In the genomic region with DNA sequence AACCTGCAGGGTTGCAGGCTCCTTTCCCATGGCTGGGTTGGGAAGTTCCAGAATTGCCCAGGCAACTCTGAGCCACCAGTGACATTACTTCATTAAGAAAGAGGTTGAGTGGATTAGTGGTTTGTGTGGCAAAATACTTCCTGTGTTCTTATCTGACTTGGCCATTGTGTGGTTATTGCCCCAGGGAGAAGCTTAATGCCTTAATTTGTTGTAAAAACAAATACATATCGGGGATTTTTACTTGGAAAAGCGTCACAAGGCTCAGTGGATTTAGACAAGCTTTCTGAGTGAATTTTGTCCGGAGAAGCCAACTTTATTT, we compare ENCODE assay signal across 30 mouse cellular contexts.
DNase-seq lines count a peak whose midpoint lies in the region; ATAC-seq and TF ChIP-seq lines count a peak whose summit lies in the region.
"Had no signal": no experiment of that assay in that cellular context is flagged by ENCODE, and none has a peak within 500 bp of the region (broad histone marks: within the 10 kb centered on the region; RNA-seq: fewer than 3 reads in every experiment).

No protein-coding gene starts in this region.

- H3K36me3 ChIP-seq in myocyte (ENCODE audit: control insufficient read depth, insufficient read depth) = no peaks in the 10 kb centered on the region
- H3K36me3 ChIP-seq in hindbrain, embryonic 11.5 days (ENCODE audit: control insufficient read depth, insufficient read depth, low read length) = no peaks in the 10 kb centered on the region
- H3K36me3 ChIP-seq in midbrain, embryonic 11.5 days (ENCODE audit: control insufficient read depth, insufficient read depth, low read length) = no peaks in the 10 kb centered on the region
- H3K36me3 ChIP-seq: embryonic facial prominence, embryonic 15.5 days; forebrain, embryonic 15.5 days; heart, embryonic 13.5 days; hindbrain, embryonic 13.5 days; limb, embryonic 10.5 days; liver, embryonic 15.5 days; lung, embryonic 15.5 days; midbrain, embryonic 13.5 days; neural tube, embryonic 12.5 days had no signal

- TF ChIP-seq POLR2A in myocyte (IDR thresholded peaks at IDR 0.05; ENCODE audit: insufficient read length, low read depth) = no peak

- peak overlapping the region; percentile 3 for H3K4me2 ChIP-seq in myocyte (ENCODE audit: low read depth)
- no peak overlapping the region for H3K4me2 ChIP-seq in hindbrain, embryonic 11.5 days (replicated peaks; ENCODE audit: low read depth, low read length)
- no peak overlapping the region for H3K4me2 ChIP-seq in midbrain, embryonic 11.5 days
- H3K4me2 ChIP-seq: embryonic facial prominence, embryonic 15.5 days; forebrain, embryonic 15.5 days; heart, embryonic 13.5 days; hindbrain, embryonic 13.5 days; liver, embryonic 15.5 days; lung, embryonic 15.5 days; midbrain, embryonic 13.5 days; neural tube, embryonic 12.5 days had no signal

- 81% methylated on average over 3 of the region's 3 CpGs for WGBS in hindbrain, embryonic 11.5 days
- 74% methylated on average over 3 of the region's 3 CpGs for WGBS in midbrain, embryonic 11.5 days

- H3K4me3 ChIP-seq in myocyte = no peak overlapping the region
- H3K4me3 ChIP-seq in hindbrain, embryonic 11.5 days (ENCODE audit: low read depth, low read length) = no peak overlapping the region
- H3K4me3 ChIP-seq in midbrain, embryonic 11.5 days (ENCODE audit: low read depth, low read length) = no peak overlapping the region
- H3K4me3 ChIP-seq: embryonic facial prominence, embryonic 15.5 days; forebrain, embryonic 15.5 days; heart, embryonic 13.5 days; hindbrain, embryonic 13.5 days; limb, embryonic 10.5 days; liver, embryonic 15.5 days; lung, embryonic 15.5 days; midbrain, embryonic 13.5 days; neural tube, embryonic 12.5 days had no signal

- no peaks in the 10 kb centered on the region for H3K9me3 ChIP-seq in hindbrain, embryonic 11.5 days (ENCODE audit: control insufficient read depth, low read length)
- H3K9me3 ChIP-seq in midbrain, embryonic 11.5 days (ENCODE audit: control insufficient read depth, low read length) = no peaks in the 10 kb centered on the region
- H3K9me3 ChIP-seq: embryonic facial prominence, embryonic 15.5 days; forebrain, embryonic 15.5 days; heart, embryonic 13.5 days; hindbrain, embryonic 13.5 days; limb, embryonic 10.5 days; liver, embryonic 15.5 days; lung, embryonic 15.5 days; midbrain, embryonic 13.5 days; neural tube, embryonic 12.5 days had no signal

- peaks cover 7% of the 10 kb centered on the region for H3K27me3 ChIP-seq in myocyte (ENCODE audit: control insufficient read depth, insufficient read depth, insufficient read length)
- no peaks in the 10 kb centered on the region for H3K27me3 ChIP-seq in hindbrain, embryonic 11.5 days (ENCODE audit: control insufficient read depth, insufficient read depth, low read length)
- H3K27me3 ChIP-seq in midbrain, embryonic 11.5 days (ENCODE audit: control insufficient read depth, insufficient read depth, low read length) = no peaks in the 10 kb centered on the region
- H3K27me3 ChIP-seq: embryonic facial prominence, embryonic 15.5 days; forebrain, embryonic 15.5 days; heart, embryonic 13.5 days; hindbrain, embryonic 13.5 days; liver, embryonic 15.5 days; lung, embryonic 15.5 days; midbrain, embryonic 13.5 days; neural tube, embryonic 12.5 days had no signal

- no peak overlapping the region for H3K27ac ChIP-seq in hindbrain, embryonic 11.5 days (ENCODE audit: low read depth, low read length)
- no peak overlapping the region for H3K27ac ChIP-seq in midbrain, embryonic 11.5 days (ENCODE audit: low read depth, low read length)
- H3K27ac ChIP-seq: embryonic facial prominence, embryonic 15.5 days; forebrain, embryonic 15.5 days; heart, embryonic 13.5 days; hindbrain, embryonic 13.5 days; limb, embryonic 10.5 days; liver, embryonic 15.5 days; lung, embryonic 15.5 days; macrophage; midbrain, embryonic 13.5 days; neural tube, embryonic 12.5 days had no signal

- DNase-seq in 416B (ENCODE audit: low read depth) (peak; percentile 90), adipocyte (ENCODE audit: low spot score) (peak; percentile 43)
- DNase-seq in gonadal fat pad, adult 2 months (ENCODE audit: low read depth) = peak; percentile 60
- no peak for DNase-seq in hindbrain, embryonic 11.5 days (ENCODE audit: low spot score)
- DNase-seq in midbrain, embryonic 11.5 days (ENCODE audit: low spot score, missing footprints) = no peak
- DNase-seq in frontal cortex, postnatal 14 days (ENCODE audit: low spot score in 2 of 2) = no peak
- DNase-seq: adrenal gland, adult 2 months; cerebellum, adult 18-20 months; cerebellum, postnatal 14 days; heart, postnatal 14 days; kidney, adult 2 months; kidney, postnatal 10 days; liver; retina, postnatal 1 day; right cerebral cortex, postnatal 25 days; spleen, adult 18-20 months; thymus, postnatal 14 days had no signal

- ATAC-seq in hindbrain, embryonic 11.5 days (ENCODE audit: low FRiP score) = no peak
- no peak for ATAC-seq in midbrain, embryonic 11.5 days (ENCODE audit: low FRiP score)
- ATAC-seq: CD4-positive, CD25-positive, alpha-beta regulatory T cell, adult 4 months; forebrain, embryonic 15.5 days; inflammation-experienced regulatory T-cells, adult 6 months; midbrain, embryonic 13.5 days had no signal

- no peaks in the 10 kb centered on the region for H3K4me1 ChIP-seq in hindbrain, embryonic 11.5 days (replicated peaks; ENCODE audit: control insufficient read depth, insufficient read depth, low read length)
- H3K4me1 ChIP-seq in midbrain, embryonic 11.5 days (ENCODE audit: control insufficient read depth, insufficient read depth, low read length) = peaks cover 3% of the 10 kb centered on the region
- H3K4me1 ChIP-seq: embryonic facial prominence, embryonic 15.5 days; forebrain, embryonic 15.5 days; heart, embryonic 13.5 days; liver, embryonic 15.5 days; lung, embryonic 15.5 days; neural tube, embryonic 12.5 days had no signal

- no peaks in the 10 kb centered on the region for H3K79me2 ChIP-seq in myocyte (ENCODE audit: control insufficient read depth, insufficient read depth)

- H3K9ac ChIP-seq in hindbrain, embryonic 11.5 days (ENCODE audit: low read depth, low read length) = no peak overlapping the region
- H3K9ac ChIP-seq in midbrain, embryonic 11.5 days (ENCODE audit: low read length) = no peak overlapping the region
- H3K9ac ChIP-seq: embryonic facial prominence, embryonic 15.5 days; forebrain, embryonic 15.5 days; heart, embryonic 13.5 days; hindbrain, embryonic 13.5 days; liver, embryonic 15.5 days; lung, embryonic 15.5 days; midbrain, embryonic 13.5 days; neural tube, embryonic 12.5 days had no signal

- no peak overlapping the region for H3ac ChIP-seq in myocyte (ENCODE audit: control insufficient read depth, insufficient read length)

TF ChIP-seq in myocyte, 11 proteins besides CTCF, POLR2A, EP300 and RAD21:
- TF ChIP-seq CEBPB (IDR thresholded peaks at IDR 0.05; ENCODE audit: insufficient read depth, poor library complexity, severe bottlenecking) (no peak), MYOG (IDR thresholded peaks at IDR 0.05; ENCODE audit: control insufficient read depth in 1 of 3, insufficient read depth in 1 of 3, insufficient read length in 2 of 3, low read depth in 2 of 3) (no peak), MAX (IDR thresholded peaks at IDR 0.05; ENCODE audit: low read depth) (no peak), USF1 (IDR thresholded peaks at IDR 0.05; ENCODE audit: low read depth) (no peak), MYOD1 (IDR thresholded peaks at IDR 0.05; ENCODE audit: control insufficient read depth in 1 of 3, insufficient read length in 2 of 3, low read depth in 2 of 3) (no peak), TCF12 (IDR thresholded peaks at IDR 0.05; ENCODE audit: insufficient read depth, poor library complexity, severe bottlenecking) (no peak)

Comparison
In these comparisons a context has a peak if more than half of its experiments do, and no peak if none do; other contexts are left out.
1. DNase-seq: peak in 416B (single experiment), adipocyte (single experiment) and gonadal fat pad, adult 2 months (single experiment); none in hindbrain, embryonic 11.5 days (single experiment), midbrain, embryonic 11.5 days (single experiment) and frontal cortex, postnatal 14 days (0 of 2).